Mouse (Mus musculus) hindbrain, postnatal 0 days (tissue): ENCODE measurements around the gene Gm5901. TPM values are rescaled to one million over a fixed set of nuclear protein-coding genes. Genes with fewer than 3 reads are reported as not detected.
"Not testable (repeated sequence)": the region's sequence is repeated elsewhere in the genome, so short reads cannot be mapped to it uniquely, and the experiment has no call there.

ENCODE experiments used
- ATAC-seq: fragments of 200-750 bp; cut with Nextera tagmentation; 2 replicates; pipeline ENCODE4 v1.8.0; 2017; ENCODE audit warnings: mild to moderate bottlenecking, moderate TSS enrichment, moderate library complexity
- DNase-seq: peaks from one replicate; pipeline ENCODE4 v3.0.0-alpha.2; 2015; ENCODE audit warnings: low spot score
- H3K27ac ChIP-seq: fragments of 300-500 bp; sonication (generic); 2 replicates; pipeline ENCODE4 v1.5.1; 2014; ENCODE audit warnings: mild to moderate bottlenecking
- H3K27me3 ChIP-seq: fragments of 300-500 bp; sonication (generic); 2 replicates; pipeline ENCODE4 v1.6.1; 2014; ENCODE audit warnings: low read length, mixed read lengths; ENCODE audit not compliant: insufficient read depth
- H3K36me3 ChIP-seq: fragments of 300-500 bp; sonication (generic); 2 replicates; pipeline ENCODE4 v1.6.1; 2014; ENCODE audit warnings: low read length, mixed read lengths; ENCODE audit not compliant: insufficient read depth
- H3K4me1 ChIP-seq: fragments of 300-500 bp; sonication (generic); 2 replicates; pipeline ENCODE4 v1.6.1; 2014; ENCODE audit warnings: antibody characterized with exemption, low read length, mixed read lengths; ENCODE audit not compliant: insufficient read depth
- H3K4me2 ChIP-seq: fragments of 300-500 bp; sonication (generic); 2 replicates; pipeline ENCODE4 v1.6.1; 2014; ENCODE audit warnings: low read depth, mild to moderate bottlenecking, low read length, moderate library complexity, mixed read lengths
- H3K4me3 ChIP-seq: fragments of 300-500 bp; sonication (generic); 2 replicates; pipeline ENCODE4 v1.5.1; 2014; ENCODE audit warnings: low read length
- H3K9ac ChIP-seq: fragments of 300-500 bp; sonication (generic); replicated peaks from 2 replicates; pipeline ENCODE4 v1.6.1; 2014; ENCODE audit warnings: mild to moderate bottlenecking, low read length, moderate library complexity, mixed read lengths
- H3K9me3 ChIP-seq: fragments of 300-500 bp; sonication (generic); 2 replicates; pipeline ENCODE4 v1.6.1; 2016; ENCODE audit warnings: low read length, mixed read lengths
- CTCF ChIP-seq: IDR thresholded peaks from 2 replicates; pipeline ENCODE4 v1.5.1; 2016; ENCODE audit warnings: antibody characterized with exemption, control low read depth, low read depth
- WGBS: fragments of 180-500 bp; shearing (Covaris S2); extraction: QIAGEN DNeasy Blood & Tissue Kit; methylation state at CpG from one replicate; pipeline ENCODE4 v1.1.7; 2014; 5-methylcytosine and 5-hydroxymethylcytosine counted together
- polyA plus RNA-seq: library from polyadenylated mRNA; unstranded; fragments of >200 nt; fragmentation: Nextera tagmentation; extraction: Ambion mirVana; gene quantifications from 2 replicates; pipeline ENCODE4 v1.2.1, GENCODE M21; 2015
- total RNA-seq: library from RNA; depleted of rRNA; stranded (reverse); fragments of >200 nt; gene quantifications from 2 replicates; pipeline ENCODE4 v1.2.3, GENCODE M21; 2014

Gene Gm5901
- total and polyA plus RNA-seq, 2 experiments from 2014 or later, result not detected

DNA sequence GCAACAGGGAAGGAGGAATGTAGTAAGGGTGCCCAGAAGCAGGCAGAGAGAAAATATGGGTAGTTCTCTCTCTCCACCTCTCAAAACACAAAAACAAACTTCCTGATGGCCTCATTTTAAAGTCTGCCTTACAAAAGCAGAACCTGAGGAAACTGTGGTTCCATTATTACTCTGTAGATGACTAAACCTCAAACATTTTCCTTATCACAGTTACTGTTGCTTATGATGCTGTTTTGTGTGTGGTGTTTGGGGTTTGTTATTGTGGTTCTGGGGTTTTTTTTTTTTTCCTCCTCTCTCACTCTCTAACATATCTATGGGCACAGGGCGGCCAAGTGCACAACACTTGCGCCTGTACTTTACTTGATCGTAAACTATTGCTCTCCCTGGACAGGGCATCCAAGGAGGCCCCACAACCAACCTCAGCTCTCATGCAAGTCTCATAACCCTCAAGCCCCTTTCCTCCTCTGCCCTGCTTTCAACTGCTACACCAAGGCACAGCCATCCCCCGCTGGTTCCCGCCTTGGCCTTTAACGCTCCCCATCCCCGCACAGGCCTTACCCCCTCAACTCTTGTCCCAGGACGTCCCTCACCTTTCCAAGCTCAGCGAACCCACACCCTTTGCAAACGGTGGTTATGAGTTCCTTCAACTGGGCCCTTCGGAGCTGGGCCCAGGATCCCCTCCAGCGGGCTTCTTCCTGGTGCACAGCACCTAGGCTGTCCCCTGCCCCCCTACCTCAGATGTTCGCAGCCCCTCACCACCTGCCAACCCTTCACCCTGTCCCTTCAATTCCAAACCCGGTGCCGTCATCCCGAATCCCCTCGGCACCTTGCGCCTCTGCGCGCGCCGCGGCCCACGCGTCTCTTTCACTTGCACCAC lies 24.5 kb downstream of the Gm5901 start:
- DNase-seq (no peak), ATAC-seq (peak; percentile 59; the same call in 1 of the 2 replicates)
- Histone ChIP-seq H3K27ac (peak overlapping the region; percentile 37; the same call in 1 of the 2 replicates), H3K27me3 (no peaks in the 10 kb centered on the region), H3K4me3 (peak overlapping the region; percentile 63), H3K4me2 (peak overlapping the region; percentile 58), H3K9me3 (no peaks in the 10 kb centered on the region), H3K36me3 (no peaks in the 10 kb centered on the region), H3K9ac (peak overlapping the region; percentile 71), H3K4me1 (peaks cover 10% of the 10 kb centered on the region; the same call in 1 of the 2 replicates)
- TF ChIP-seq CTCF, result no peak
- 2% methylated on average over 25 of the region's 25 CpGs for WGBS

DNA sequence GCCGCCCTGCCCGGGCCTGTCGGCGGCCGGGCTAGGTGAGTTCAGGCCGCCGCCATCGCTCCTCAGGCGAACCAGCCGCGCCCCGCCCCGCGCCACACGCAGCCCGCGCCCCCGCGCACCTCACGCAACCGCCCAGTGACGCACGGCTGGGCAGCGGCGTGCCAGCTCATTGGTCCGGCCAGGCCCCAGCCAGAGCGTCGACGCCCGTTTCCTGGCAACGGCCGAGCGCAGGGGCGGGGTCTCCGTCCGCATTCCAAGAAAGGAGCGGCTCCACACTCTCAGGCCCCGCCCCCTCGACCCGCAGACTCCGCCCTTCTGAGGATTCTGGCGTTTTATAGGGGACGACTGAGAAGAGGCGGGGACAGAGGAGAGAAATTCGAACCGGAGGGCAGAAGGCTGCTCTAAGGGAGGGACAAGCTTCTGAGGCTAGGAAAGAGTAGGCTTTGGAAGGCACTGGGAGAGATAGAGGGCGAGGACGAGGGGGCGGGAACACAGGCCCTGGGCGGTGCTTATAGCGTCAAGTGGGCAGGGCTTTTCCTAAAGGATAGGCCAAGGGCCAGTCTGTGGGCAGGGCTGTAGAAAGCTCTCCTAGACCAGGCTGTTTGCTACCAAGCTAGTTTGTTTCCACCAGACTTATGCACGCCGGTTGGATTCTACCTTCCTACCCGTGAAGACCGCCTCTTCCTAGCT lies 25.2 kb downstream of the Gm5901 start, which contains the start of gene Fam160a2:
Gene Fam160a2 (minus strand): TSS at position 120 of the 690 bp plus-strand sequence.
- peak; percentile 100 for DNase-seq
- no peaks in the 10 kb centered on the region for H3K27me3 ChIP-seq
- peak; percentile 99 for ATAC-seq
- no peaks in the 10 kb centered on the region for H3K36me3 ChIP-seq
- no peak for TF ChIP-seq CTCF
- H3K4me2 ChIP-seq, result peak within 1 kb of the TSS; percentile 64
- peak within 1 kb of the TSS; percentile 71 for H3K9ac ChIP-seq
- H3K4me3 ChIP-seq, result peak within 1 kb of the TSS; percentile 63
- H3K4me1 ChIP-seq, result peaks cover 10% of the 10 kb centered on the region; the same call in 1 of the 2 replicates
- no peaks in the 10 kb centered on the region for H3K9me3 ChIP-seq
- whole genome bisulfite sequencing, result 1% methylated on average over 50 of the region's 55 CpGs
- H3K27ac ChIP-seq, result peak within 1 kb of the TSS; percentile 79

- 83% methylated on average over 5 of the region's 5 CpGs for WGBS
- Histone ChIP-seq H3K4me1 (0 out of 2 replicates have a peak, but pooled peaks cover 3% of the 10 kb centered on the region), H3K9me3 (no peaks in the 10 kb centered on the region), H3K4me3 (no peak within 1 kb of the TSS), H3K27me3 (no peaks in the 10 kb centered on the region), H3K36me3 (no peaks in the 10 kb centered on the region), H3K9ac (no peak within 1 kb of the TSS), H3K27ac (no peak within 1 kb of the TSS), H3K4me2 (no peak within 1 kb of the TSS)
- ATAC-seq, result no peak
- no peak for TF ChIP-seq CTCF
- DNase-seq, result no peak
Observed at GRCm38 (mm10) chr7:105404268-105404667, 29.4 kb downstream of the Gm5901 start, which contains the start of gene Cnga4. TSS of gene Cnga4 (plus strand) at chr7:105404568.

- ATAC-seq (no peak), DNase-seq (no peak)
- Histone ChIP-seq H3K9me3 (no peaks in the 10 kb centered on the region), H3K9ac (no peak overlapping the region), H3K27ac (no peak overlapping the region), H3K4me3 (no peak overlapping the region), H3K27me3 (no peaks in the 10 kb centered on the region), H3K4me1 (no peaks in the 10 kb centered on the region), H3K36me3 (no peaks in the 10 kb centered on the region), H3K4me2 (no peak overlapping the region)
- WGBS, result 75% methylated on average over 1 of the region's 1 CpGs
- TF ChIP-seq CTCF, result no peak
Observed at GRCm38 (mm10) chr7:105406322-105406721, 31.5 kb downstream of the Gm5901 start.

GRCm38 (mm10) chr7:105411874-105412632 lies 37.2 kb downstream of the Gm5901 start:
- not testable (repeated sequence) for H3K9me3 ChIP-seq
- ATAC-seq, result peak; percentile 33; the same call in 1 of the 2 replicates

DNA sequence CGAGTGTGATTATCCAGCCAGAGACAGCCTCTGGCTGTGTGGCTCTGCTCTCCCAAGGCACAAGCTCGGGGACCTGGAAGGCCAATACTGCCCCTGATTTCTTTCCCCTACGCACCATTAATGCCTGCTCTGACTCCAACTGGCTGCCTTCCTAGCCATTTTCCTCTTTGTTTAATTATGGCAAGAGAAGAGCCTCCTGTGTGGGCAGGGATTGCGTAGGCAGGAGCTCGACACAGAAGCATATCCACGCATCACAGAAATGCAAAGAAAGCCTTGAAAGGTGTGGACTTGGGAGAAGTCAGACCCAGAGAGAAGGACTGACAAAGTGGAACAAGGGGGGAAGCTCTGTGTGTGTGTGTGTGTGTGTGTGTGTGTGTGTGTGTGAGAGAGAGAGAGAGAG lies 39.5 kb downstream of the Gm5901 start:
- no peaks in the 10 kb centered on the region for H3K27me3 ChIP-seq
- no peak overlapping the region for H3K27ac ChIP-seq
- no peak overlapping the region for H3K9ac ChIP-seq
- H3K9me3 ChIP-seq, result no peaks in the 10 kb centered on the region
- H3K4me2 ChIP-seq, result no peak overlapping the region
- H3K36me3 ChIP-seq, result no peaks in the 10 kb centered on the region
- DNase-seq, result no peak
- no peaks in the 10 kb centered on the region for H3K4me1 ChIP-seq
- 49% methylated on average over 6 of the region's 6 CpGs for WGBS
- no peak for TF ChIP-seq CTCF
- ATAC-seq, result no peak
- H3K4me3 ChIP-seq, result no peak overlapping the region

More at GRCm38 (mm10) chr7:105411874-105412632, 37.2 kb downstream of the Gm5901 start:
- peak; percentile 72 for DNase-seq
- peak; percentile 92 for TF ChIP-seq CTCF
- H3K9ac ChIP-seq, H3K4me3 ChIP-seq, H3K27ac ChIP-seq, H3K27me3 ChIP-seq, H3K4me2 ChIP-seq, H3K36me3 ChIP-seq, H3K4me1 ChIP-seq: not testable (repeated sequence)
- WGBS, result 61% methylated on average over 8 of the region's 8 CpGs
